Mouse (Mus musculus) liver, adult 2 months (tissue): ENCODE measurements around the gene Hbq1a. TPM values are rescaled to one million over a fixed set of nuclear protein-coding genes. Genes with fewer than 3 reads are reported as not detected.

Source experiments
- DNase-seq: peaks from one replicate; pipeline ENCODE4 v3.0.0-alpha.2; 2011; ENCODE audit warnings: low read depth, low spot score; ENCODE audit errors: extremely low read depth
- H3K27ac ChIP-seq: fragments of 200-500 bp; replicated peaks from 2 replicates; pipeline ENCODE4 v1.5.1; 2012; ENCODE audit warnings: low read depth, mild to moderate bottlenecking, control low read depth, inconsistent platforms, low read length; ENCODE audit not compliant: insufficient read depth
- H3K27me3 ChIP-seq: fragments of 200-500 bp; 2 replicates; pipeline ENCODE4 v1.6.1; 2012; ENCODE audit warnings: mild to moderate bottlenecking, moderate library complexity, low read length, inconsistent platforms; ENCODE audit not compliant: control insufficient read depth, insufficient read depth
- H3K36me3 ChIP-seq: fragments of 200-500 bp; 2 replicates; pipeline ENCODE4 v1.6.1; 2012; ENCODE audit warnings: low read length, inconsistent platforms; ENCODE audit not compliant: control insufficient read depth, insufficient read depth
- H3K4me1 ChIP-seq: fragments of 200-500 bp; 2 replicates; pipeline ENCODE4 v1.6.1; 2011; ENCODE audit warnings: low read length; ENCODE audit not compliant: control insufficient read depth, insufficient read depth
- H3K4me3 ChIP-seq: fragments of 200-500 bp; 2 replicates; pipeline ENCODE4 v1.5.1; 2011; ENCODE audit warnings: low read depth, mild to moderate bottlenecking, control low read depth, low read length, moderate library complexity; ENCODE audit not compliant: insufficient read depth
- H3K79me2 ChIP-seq: fragments of 200-500 bp; 2 replicates; pipeline ENCODE4 v1.6.1; 2012; ENCODE audit warnings: inconsistent platforms, mild to moderate bottlenecking, low read length, moderate library complexity; ENCODE audit not compliant: control insufficient read depth, insufficient read depth
- H3K9ac ChIP-seq: fragments of 200-500 bp; 2 replicates; pipeline ENCODE4 v1.6.1; 2012; ENCODE audit warnings: low read depth, mild to moderate bottlenecking, control low read depth, inconsistent platforms, low read length
- CTCF ChIP-seq: fragments of 200-500 bp; IDR thresholded peaks from 2 replicates; pipeline ENCODE4 v1.5.1; 2011; ENCODE audit warnings: low read depth, low read length, control low read depth
- POLR2A ChIP-seq: fragments of 200-500 bp; IDR thresholded peaks from 2 replicates; pipeline ENCODE4 v1.6.1; 2011; ENCODE audit warnings: low read length, control low read depth; ENCODE audit not compliant: insufficient read depth; ENCODE audit errors: extremely low read depth
- WGBS: fragments of 180-500 bp; shearing (Covaris S2); methylation state at CpG from one replicate; pipeline ENCODE4 v1.1.7; 2018; 5-methylcytosine and 5-hydroxymethylcytosine counted together
- polyA plus RNA-seq: library from polyadenylated mRNA; depleted of rRNA; stranded (reverse); fragments of >200 nt; gene quantifications from 2 replicates; pipeline ENCODE4 v1.2.3, GENCODE M21; 2012
- total RNA-seq: library from RNA; depleted of rRNA; stranded (reverse); fragments of >200 nt; gene quantifications from 2 replicates; pipeline ENCODE4 v1.2.3, GENCODE M21; 2014

The Hbq1a gene
- total and polyA plus RNA-seq, 2 experiments: 0.46 TPM; not detected in 1

DNA sequence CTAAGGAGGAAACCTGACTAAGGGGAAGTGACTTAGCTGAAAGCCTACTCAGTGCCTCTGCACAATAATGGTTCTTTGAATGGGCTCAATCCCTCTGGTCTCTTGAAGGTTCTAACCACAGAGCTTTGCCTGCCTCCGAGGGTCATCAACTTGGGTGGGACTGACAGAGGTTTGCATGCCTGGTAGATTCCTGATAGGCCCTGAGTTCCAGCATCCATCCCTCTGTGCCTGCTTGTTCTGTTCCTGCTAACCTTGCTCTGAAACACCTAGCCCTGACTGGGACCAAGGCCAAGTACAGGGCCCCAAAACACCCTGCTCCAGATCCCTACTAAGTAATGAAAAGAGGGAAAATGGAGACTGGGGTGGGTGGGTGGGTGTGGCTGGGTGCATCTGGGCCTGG lies 3.6 kb downstream of the Hbq1a start:
- Histone ChIP-seq H3K27ac (no peak overlapping the region), H3K36me3 (no peaks in the 10 kb centered on the region), H3K4me1 (no peaks in the 10 kb centered on the region), H3K79me2 (no peaks in the 10 kb centered on the region), H3K9ac (no peak overlapping the region), H3K4me3 (no peak overlapping the region), H3K27me3 (peaks cover 8% of the 10 kb centered on the region; the same call in 1 of the 2 replicates)
- WGBS: 85% methylated on average over 1 of the region's 1 CpGs
- DNase-seq: no peak
- no peak for TF ChIP-seq POLR2A
- TF ChIP-seq CTCF: no peak

DNA sequence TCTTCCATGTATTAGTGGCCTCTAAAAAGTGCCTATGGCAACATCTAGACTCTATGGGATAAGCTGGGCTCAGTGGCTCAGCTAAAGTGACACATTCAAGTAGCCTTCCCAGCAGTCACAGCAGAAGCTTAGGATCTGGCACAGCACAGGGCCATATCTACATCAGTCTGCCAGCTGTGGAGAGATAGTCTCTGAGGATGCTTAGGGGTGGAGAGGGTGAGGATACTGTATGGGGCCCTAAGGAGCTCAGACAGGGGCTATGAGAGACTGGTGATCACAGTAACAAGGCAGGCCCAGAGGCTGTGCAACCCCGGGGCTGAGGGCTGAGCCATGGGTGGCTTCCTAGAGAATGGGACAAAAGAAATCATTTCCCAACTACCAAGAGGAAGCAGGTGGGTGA lies 7.1 kb downstream of the Hbq1a start:
- WGBS: 92% methylated on average over 1 of the region's 1 CpGs

DNA sequence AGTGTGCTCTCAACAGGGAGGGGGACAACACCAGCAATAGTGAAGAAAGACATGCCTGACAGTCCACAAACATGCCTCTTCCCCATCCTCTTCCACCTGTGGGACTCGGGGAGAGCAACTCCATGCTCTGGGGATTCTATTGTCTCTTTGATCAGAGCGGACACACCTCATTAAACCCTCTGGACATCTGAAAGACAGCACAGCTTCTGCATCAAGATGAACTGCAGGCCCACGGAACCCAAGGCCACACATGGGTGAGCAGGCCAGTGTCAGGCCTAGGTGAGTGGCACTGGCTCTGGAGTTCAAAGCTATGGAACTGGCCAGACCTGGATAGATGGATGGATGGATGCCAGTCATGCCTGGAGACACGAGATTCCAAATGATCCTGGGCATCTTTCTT lies 9.6 kb downstream of the Hbq1a start:
- Histone ChIP-seq H3K4me3 (no peak overlapping the region), H3K27ac (no peak overlapping the region), H3K9ac (no peak overlapping the region), H3K36me3 (no peaks in the 10 kb centered on the region), H3K27me3 (no peaks in the 10 kb centered on the region), H3K4me1 (no peaks in the 10 kb centered on the region), H3K79me2 (no peaks in the 10 kb centered on the region)
- TF ChIP-seq CTCF: no peak
- WGBS: 77% methylated on average over 4 of the region's 4 CpGs
- no peak for DNase-seq

More for the DNA sequence above, 7.1 kb downstream of the Hbq1a start:
- DNase-seq: no peak
- Histone ChIP-seq H3K27me3 (no peaks in the 10 kb centered on the region), H3K9ac (no peak overlapping the region), H3K4me1 (no peaks in the 10 kb centered on the region), H3K27ac (no peak overlapping the region), H3K79me2 (no peaks in the 10 kb centered on the region), H3K4me3 (no peak overlapping the region), H3K36me3 (no peaks in the 10 kb centered on the region)
- TF ChIP-seq POLR2A: no peak

DNA sequence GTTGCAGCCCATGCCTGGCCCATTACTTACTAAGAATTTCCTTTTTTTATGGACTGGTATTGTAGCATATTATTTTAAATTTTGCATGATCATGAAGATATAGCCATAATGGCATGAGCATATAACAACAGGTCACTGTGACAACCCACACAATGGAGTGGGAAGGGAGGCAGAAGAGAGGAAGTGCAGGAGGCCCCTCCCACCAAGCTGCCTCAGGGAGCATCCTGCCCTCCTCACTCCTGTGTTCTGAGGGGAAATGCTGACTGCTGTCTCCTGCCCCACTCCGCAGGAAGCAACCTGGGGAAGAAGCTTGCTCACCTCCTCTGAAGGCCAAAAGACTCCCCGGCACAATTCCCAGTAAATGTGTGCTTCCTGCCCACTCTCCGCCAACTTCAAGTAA lies 10.1 kb downstream of the Hbq1a start:
- Histone ChIP-seq H3K4me1 (no peaks in the 10 kb centered on the region), H3K79me2 (no peaks in the 10 kb centered on the region), H3K27ac (no peak overlapping the region), H3K36me3 (no peaks in the 10 kb centered on the region), H3K9ac (no peak overlapping the region), H3K27me3 (no peaks in the 10 kb centered on the region), H3K4me3 (no peak overlapping the region)
- DNase-seq: no peak
- 72% methylated on average over 3 of the region's 3 CpGs for WGBS
- TF ChIP-seq CTCF (no peak), POLR2A (no peak)

DNA sequence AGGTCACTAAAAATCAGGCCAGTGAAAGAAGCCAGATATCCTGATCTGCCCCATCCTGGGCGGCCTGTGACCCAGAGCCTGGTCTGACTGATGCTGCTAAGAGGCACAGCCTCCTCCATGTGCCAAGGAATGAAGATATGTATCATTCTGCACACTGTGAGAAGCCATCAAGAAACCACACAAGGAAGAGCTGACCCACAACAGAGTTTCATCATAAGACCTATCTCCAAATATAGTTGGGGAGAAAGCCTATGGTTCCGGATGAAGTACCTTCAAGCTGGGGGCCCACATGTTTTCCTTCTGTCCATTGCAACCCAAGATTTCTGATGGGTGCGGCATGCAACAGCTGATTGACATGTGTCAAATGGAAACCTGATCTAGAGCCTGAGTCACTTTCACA lies 16.1 kb downstream of the Hbq1a start:
- no peaks in the 10 kb centered on the region for H3K4me1 ChIP-seq
- no peak overlapping the region for H3K27ac ChIP-seq
- no peaks in the 10 kb centered on the region for H3K27me3 ChIP-seq
- no peak for DNase-seq
- H3K4me3 ChIP-seq: no peak overlapping the region
- WGBS: 80% methylated on average over 3 of the region's 3 CpGs
- no peaks in the 10 kb centered on the region for H3K36me3 ChIP-seq
- no peak for TF ChIP-seq POLR2A
- no peak for TF ChIP-seq CTCF
- no peak overlapping the region for H3K9ac ChIP-seq
- no peaks in the 10 kb centered on the region for H3K79me2 ChIP-seq

DNA sequence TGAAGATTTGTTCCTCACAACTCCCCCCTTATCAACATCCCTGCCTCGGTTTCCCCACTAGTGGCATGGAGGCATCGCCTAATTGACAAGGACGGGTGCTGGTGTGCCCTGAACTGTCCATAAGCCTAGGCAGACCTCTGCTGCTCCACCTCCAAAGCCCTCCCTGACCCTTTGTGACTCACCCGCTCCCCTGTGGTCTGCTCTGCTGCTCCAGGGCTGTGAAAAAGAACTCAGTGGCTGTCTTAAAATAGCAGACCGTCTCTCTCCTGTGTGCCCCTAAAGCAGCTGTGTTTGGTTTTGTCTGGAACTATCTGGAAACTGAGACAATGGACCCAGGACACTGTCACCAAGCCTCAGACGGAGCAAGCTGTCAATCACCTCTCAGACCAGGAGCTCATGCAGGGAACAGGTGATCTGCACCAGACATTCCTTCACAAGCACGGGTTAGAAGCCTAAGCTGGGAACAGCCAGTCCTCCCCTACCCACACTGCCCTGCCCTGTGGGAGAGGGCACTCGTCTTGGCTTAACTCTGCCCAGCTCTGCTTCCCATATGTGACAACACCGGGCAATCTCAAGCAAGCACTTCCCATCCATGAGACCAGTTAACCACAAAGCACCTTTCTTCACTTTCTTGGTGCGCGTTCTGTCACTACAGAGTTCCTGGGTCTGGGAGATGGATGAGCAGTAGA lies 20.8 kb downstream of the Hbq1a start:
- Histone ChIP-seq H3K27me3 (no peaks in the 10 kb centered on the region), H3K4me3 (no peak overlapping the region), H3K27ac (no peak overlapping the region), H3K4me1 (no peaks in the 10 kb centered on the region), H3K9ac (no peak overlapping the region), H3K79me2 (no peaks in the 10 kb centered on the region), H3K36me3 (no peaks in the 10 kb centered on the region)
- no peak for DNase-seq
- 68% methylated on average over 11 of the region's 11 CpGs for WGBS
- TF ChIP-seq CTCF (no peak), POLR2A (no peak)
